In the genomic region with DNA sequence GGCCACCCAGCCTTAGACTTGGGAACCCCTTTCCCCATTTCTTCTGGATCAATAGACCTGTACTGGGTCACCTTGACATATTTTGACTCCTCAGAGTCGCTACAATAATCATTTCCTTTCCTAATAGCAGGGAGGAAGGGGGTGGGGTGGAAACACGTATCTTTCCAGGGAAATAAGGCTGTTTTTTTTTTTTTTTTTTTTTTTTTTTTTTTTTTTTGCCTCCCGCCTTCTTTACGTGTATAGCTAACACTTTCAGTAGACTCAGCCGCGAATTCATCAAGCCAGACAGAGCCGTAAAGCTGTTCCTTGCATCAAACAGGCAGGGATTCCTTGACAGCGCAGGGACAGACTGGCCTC, we compare ENCODE assay signal across 8 mouse cellular contexts. TPM values are rescaled to one million over a fixed set of nuclear protein-coding genes. Genes with fewer than 3 reads are reported as not detected.
DNase-seq lines count a peak whose midpoint lies in the region; ATAC-seq and TF ChIP-seq lines count a peak whose summit lies in the region.

No protein-coding gene starts in this region.

- peak overlapping the region; percentile 59 for H3K4me3 ChIP-seq in heart, postnatal 0 days (ENCODE audit: low read depth, low read length)
- H3K4me3 ChIP-seq in bone marrow, adult 2 months (replicated peaks; ENCODE audit: control insufficient read depth, low read depth, low read length), result peak overlapping the region; percentile 89
- peak overlapping the region; percentile 80 for H3K4me3 ChIP-seq in hindbrain, embryonic 12.5 days
- peak overlapping the region; percentile 62 for H3K4me3 ChIP-seq in midbrain, embryonic 12.5 days

- peak overlapping the region; percentile 83 for H3K4me2 ChIP-seq in heart, postnatal 0 days (ENCODE audit: low read depth, low read length)
- peak overlapping the region; percentile 86 for H3K4me2 ChIP-seq in hindbrain, embryonic 12.5 days (replicated peaks)
- peak overlapping the region; percentile 87 for H3K4me2 ChIP-seq in midbrain, embryonic 12.5 days (replicated peaks)

- H3K4me1 ChIP-seq in heart, postnatal 0 days (ENCODE audit: control insufficient read depth, insufficient read depth), result peaks cover 29% of the 10 kb centered on the region
- peaks cover 7% of the 10 kb centered on the region for H3K4me1 ChIP-seq in bone marrow, adult 2 months (ENCODE audit: control insufficient read depth, insufficient read depth, low read length)
- H3K4me1 ChIP-seq in hindbrain, embryonic 12.5 days, result peaks cover 39% of the 10 kb centered on the region
- peaks cover 45% of the 10 kb centered on the region for H3K4me1 ChIP-seq in midbrain, embryonic 12.5 days

- no peak overlapping the region for H3K9ac ChIP-seq in heart, postnatal 0 days (replicated peaks; ENCODE audit: low read depth, low read length)
- H3K9ac ChIP-seq in hindbrain, embryonic 12.5 days, result peak overlapping the region; percentile 87
- 0 out of 2 replicates have a peak overlapping the region, but pooled peaks have one; percentile 79 for H3K9ac ChIP-seq in midbrain, embryonic 12.5 days (replicated peaks)

- H3K36me3 ChIP-seq in heart, postnatal 0 days (replicated peaks; ENCODE audit: control insufficient read depth, insufficient read depth, low read length), result no peaks in the 10 kb centered on the region
- H3K36me3 ChIP-seq in hindbrain, embryonic 12.5 days, result no peaks in the 10 kb centered on the region
- H3K36me3 ChIP-seq in midbrain, embryonic 12.5 days, result no peaks in the 10 kb centered on the region

- WGBS in heart, postnatal 0 days, result 29% methylated on average over 8 of the region's 8 CpGs
- 11% methylated on average over 8 of the region's 8 CpGs for WGBS in bone marrow, adult 2 months
- 29% methylated on average over 8 of the region's 8 CpGs for WGBS in hindbrain, embryonic 12.5 days
- 26% methylated on average over 8 of the region's 8 CpGs for WGBS in midbrain, embryonic 12.5 days

- no peak for TF ChIP-seq EP300 in heart, postnatal 0 days (IDR thresholded peaks at IDR 0.05; ENCODE audit: low read depth)

- no peak overlapping the region for H3K27ac ChIP-seq in heart, postnatal 0 days (ENCODE audit: low read depth)
- H3K27ac ChIP-seq in bone marrow, adult 2 months (ENCODE audit: control insufficient read depth, insufficient read depth, low read depth, low read length, poor library complexity), result 0 out of 2 replicates have a peak overlapping the region, but pooled peaks have one; percentile 97
- no peak overlapping the region for H3K27ac ChIP-seq in hindbrain, embryonic 12.5 days
- H3K27ac ChIP-seq in midbrain, embryonic 12.5 days (replicated peaks), result no peak overlapping the region

- DNase-seq in heart, postnatal 0 days (ENCODE audit: low spot score), result no peak
- no peak for DNase-seq in heart, adult 11 months
- no peak for DNase-seq in cerebellum, postnatal 10 days
- DNase-seq in embryo, embryonic 10 days (ENCODE audit: low spot score), result no peak
- no peak for DNase-seq in ovary, postnatal 36 days (ENCODE audit: low spot score)

- TF ChIP-seq POLR2A in bone marrow, adult 2 months (IDR thresholded peaks at IDR 0.05; ENCODE audit: borderline replicate concordance, control insufficient read depth, low read depth, low read length), result no peak

- no peak for TF ChIP-seq CTCF in heart, postnatal 0 days (IDR thresholded peaks at IDR 0.05; ENCODE audit: low read depth)
- TF ChIP-seq CTCF in bone marrow, adult 2 months (IDR thresholded peaks at IDR 0.05; ENCODE audit: control insufficient read depth, insufficient read depth, low read length), result no peak

- peaks cover 7% of the 10 kb centered on the region; the same call in 1 of the 2 replicates for H3K27me3 ChIP-seq in heart, postnatal 0 days (ENCODE audit: control insufficient read depth, insufficient read depth, low read length)
- peaks cover 20% of the 10 kb centered on the region for H3K27me3 ChIP-seq in hindbrain, embryonic 12.5 days
- H3K27me3 ChIP-seq in midbrain, embryonic 12.5 days, result peaks cover 24% of the 10 kb centered on the region

- H3K9me3 ChIP-seq in heart, postnatal 0 days (replicated peaks; ENCODE audit: control insufficient read depth, low read length), result no peaks in the 10 kb centered on the region
- no peaks in the 10 kb centered on the region for H3K9me3 ChIP-seq in hindbrain, embryonic 12.5 days (replicated peaks)
- no peaks in the 10 kb centered on the region for H3K9me3 ChIP-seq in midbrain, embryonic 12.5 days

- ATAC-seq in heart, postnatal 0 days (ENCODE audit: insufficient read depth, low read depth), result no peak
- ATAC-seq in hindbrain, embryonic 12.5 days (ENCODE audit: low FRiP score), result no peak
- no peak for ATAC-seq in midbrain, embryonic 12.5 days (ENCODE audit: low FRiP score, low read depth)

RNA-seq across cellular contexts. Expression of a gene that starts 1.7 kb away (rescaled TPM):
- total RNA-seq in heart, postnatal 0 days (2014; rRNA removed; ENCODE audit: low replicate concordance), result 6.6 and 8.9 TPM in 2 replicates
- polyA plus RNA-seq in heart, postnatal 0 days (2015; fragmentation: Nextera tagmentation; extraction: Ambion mirVana), result 0.57 and 0.70 TPM in 2 replicates
- 5.3 and 6.4 TPM in 2 replicates for polyA plus RNA-seq in bone marrow, adult 2 months (2011; ENCODE audit: insufficient read depth, insufficient read length, low replicate concordance, missing spikeins)
- polyA plus RNA-seq in hindbrain, embryonic 12.5 days (2016; fragmentation: Nextera tagmentation; extraction: Ambion mirVana), result 2.5 and 2.7 TPM in 2 replicates
- polyA plus RNA-seq in midbrain, embryonic 12.5 days (2016; fragmentation: Nextera tagmentation; extraction: Ambion mirVana), result 1.9 and 2.3 TPM in 2 replicates
